Mouse (Mus musculus) midbrain, embryonic 10.5 days (tissue): Measurements from ENCODE around the gene Rnf38. TPM values are rescaled to one million over a fixed set of nuclear protein-coding genes. Genes with fewer than 3 reads are reported as not detected.

Experiments
- DNase-seq: peaks from one replicate; pipeline ENCODE4 v3.0.0-alpha.2; 2017; ENCODE audit warnings: low spot score
- H3K27ac ChIP-seq: fragments of 300-500 bp; sonication (generic); replicated peaks from 2 replicates; pipeline ENCODE4 v1.5.1; 2016; ENCODE audit warnings: mild to moderate bottlenecking
- H3K27me3 ChIP-seq: fragments of 300-500 bp; sonication (generic); 2 replicates; pipeline ENCODE4 v1.6.1; 2016; ENCODE audit warnings: low read depth, mild to moderate bottlenecking; ENCODE audit not compliant: poor library complexity, severe bottlenecking
- H3K36me3 ChIP-seq: fragments of 300-500 bp; sonication (generic); 2 replicates; pipeline ENCODE4 v1.6.1; 2016; ENCODE audit warnings: mild to moderate bottlenecking, moderate library complexity
- H3K4me1 ChIP-seq: fragments of 300-500 bp; sonication (generic); 2 replicates; pipeline ENCODE4 v1.6.1; 2016
- H3K4me3 ChIP-seq: fragments of 300-500 bp; sonication (generic); 2 replicates; pipeline ENCODE4 v1.5.1; 2016; ENCODE audit warnings: mild to moderate bottlenecking, moderate library complexity
- H3K9me3 ChIP-seq: fragments of 300-500 bp; sonication (generic); replicated peaks from 2 replicates; pipeline ENCODE4 v1.6.1; 2016; ENCODE audit warnings: mild to moderate bottlenecking
- WGBS: fragments of 180-500 bp; shearing (Covaris S2); methylation state at CpG from one replicate; pipeline ENCODE4 v1.1.7; 2016; 5-methylcytosine and 5-hydroxymethylcytosine counted together
- polyA plus RNA-seq: library from polyadenylated mRNA; unstranded; fragments of >200 nt; fragmentation: Nextera tagmentation; extraction: Ambion mirVana; gene quantifications from 2 replicates; pipeline ENCODE4 v1.2.1, GENCODE M21; 2016

Rnf38 gene
- polyA plus RNA-seq, 1 experiment from 2014 or later = 29.0 TPM

DNA sequence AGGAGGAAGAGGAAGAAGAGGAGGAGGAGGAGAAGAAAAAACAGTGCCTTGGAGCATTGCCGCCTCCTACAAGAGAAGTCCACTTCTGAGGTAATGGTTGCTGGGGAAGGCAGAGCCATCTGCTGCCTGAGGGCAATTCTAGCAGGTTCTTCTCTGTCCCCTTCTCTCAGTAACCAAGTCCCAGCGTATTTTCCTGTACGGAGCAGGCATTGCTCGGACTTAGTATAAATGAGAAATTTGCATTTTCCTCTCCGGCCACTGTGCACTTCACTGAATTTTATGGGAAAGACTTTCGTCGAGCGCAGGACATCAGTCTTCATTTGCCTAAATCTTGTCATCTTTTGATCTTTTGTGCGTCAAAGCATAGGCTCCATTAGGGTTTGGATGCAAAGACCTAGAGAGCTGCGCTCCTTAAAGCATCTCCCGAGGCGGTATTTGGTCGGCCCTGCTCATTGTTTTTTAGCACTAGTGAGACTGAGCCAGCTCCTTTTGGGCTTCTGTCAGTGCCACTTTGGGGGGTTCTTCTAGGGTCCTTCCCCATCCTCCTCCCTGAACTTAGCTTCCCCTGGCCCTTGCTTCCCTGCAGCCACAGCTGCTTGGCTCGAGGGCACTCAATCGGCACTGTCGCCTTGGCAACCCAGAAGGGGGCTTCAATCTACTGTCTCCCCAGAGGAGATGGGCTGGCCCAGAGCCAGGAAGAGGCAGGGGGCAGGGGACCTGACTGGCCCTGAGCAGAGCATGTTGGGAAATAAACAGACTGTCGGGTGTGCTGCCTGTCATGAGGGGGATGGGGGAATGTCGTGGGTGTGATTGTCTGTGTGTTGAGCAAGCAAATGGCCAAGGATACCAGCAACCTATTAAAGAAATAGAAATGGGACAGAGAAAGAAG is 13.7 kb upstream of the Rnf38 start:
- Histone ChIP-seq H3K4me3 (peak overlapping the region; percentile 43), H3K4me1 (peaks cover 46% of the 10 kb centered on the region), H3K36me3 (no peaks in the 10 kb centered on the region), H3K27me3 (peaks cover 7% of the 10 kb centered on the region; the same call in 1 of the 2 replicates), H3K9me3 (no peaks in the 10 kb centered on the region), H3K27ac (peak overlapping the region; percentile 86)
- WGBS = 10% methylated on average over 18 of the region's 18 CpGs
- peak; percentile 88 for DNase-seq

DNA sequence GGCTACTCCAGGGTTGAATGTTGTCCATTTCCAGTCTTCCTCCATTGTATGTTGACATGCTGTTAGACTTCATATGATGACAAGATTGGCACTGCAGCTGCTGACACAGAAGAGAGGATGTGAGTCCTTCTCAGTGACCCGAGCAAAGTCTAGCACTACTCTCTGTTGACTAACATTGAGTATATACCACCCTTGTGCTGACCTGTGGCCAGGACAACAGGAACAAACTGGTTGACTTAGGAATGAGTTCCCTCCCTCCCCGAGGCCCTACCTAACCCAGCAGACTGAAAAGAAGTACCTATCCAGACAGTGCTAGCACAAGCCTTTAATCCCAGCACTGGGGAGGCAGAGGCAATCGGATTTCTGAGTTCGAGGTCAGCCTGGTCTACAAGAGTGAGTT is 12.7 kb upstream of the Rnf38 start:
- H3K9me3 ChIP-seq = no peaks in the 10 kb centered on the region
- WGBS = 86% methylated on average over 4 of the region's 4 CpGs
- peak overlapping the region; percentile 86 for H3K27ac ChIP-seq
- H3K27me3 ChIP-seq = no peaks in the 10 kb centered on the region
- no peaks in the 10 kb centered on the region for H3K36me3 ChIP-seq
- no peak for DNase-seq
- peaks cover 38% of the 10 kb centered on the region for H3K4me1 ChIP-seq
- no peak overlapping the region for H3K4me3 ChIP-seq

DNA sequence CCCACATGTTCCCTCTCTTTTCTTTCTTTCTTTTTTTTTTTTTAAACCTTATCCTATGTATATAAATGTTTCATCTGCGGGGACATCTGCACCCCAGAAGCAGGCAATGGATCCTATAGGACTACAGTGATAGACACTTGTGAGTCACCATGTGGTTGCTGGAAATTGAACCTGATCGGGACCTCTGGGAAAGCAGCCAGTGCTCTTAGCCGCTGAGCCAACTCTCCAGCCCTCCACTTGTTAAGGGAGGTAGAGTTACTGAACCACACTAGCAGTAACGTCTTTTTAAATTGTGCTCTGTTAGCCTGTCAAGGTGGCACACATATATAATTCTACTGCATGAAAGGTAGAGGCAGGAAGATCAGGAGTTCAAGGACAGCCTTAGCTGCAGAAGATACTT is 8.0 kb upstream of the Rnf38 start:
- Histone ChIP-seq H3K9me3 (no peaks in the 10 kb centered on the region), H3K27ac (no peak overlapping the region), H3K36me3 (no peaks in the 10 kb centered on the region), H3K4me1 (no peaks in the 10 kb centered on the region; the same call in 1 of the 2 replicates), H3K27me3 (no peaks in the 10 kb centered on the region), H3K4me3 (no peak overlapping the region)
- no peak for DNase-seq
- 80% methylated on average over 4 of the region's 4 CpGs for WGBS

DNA sequence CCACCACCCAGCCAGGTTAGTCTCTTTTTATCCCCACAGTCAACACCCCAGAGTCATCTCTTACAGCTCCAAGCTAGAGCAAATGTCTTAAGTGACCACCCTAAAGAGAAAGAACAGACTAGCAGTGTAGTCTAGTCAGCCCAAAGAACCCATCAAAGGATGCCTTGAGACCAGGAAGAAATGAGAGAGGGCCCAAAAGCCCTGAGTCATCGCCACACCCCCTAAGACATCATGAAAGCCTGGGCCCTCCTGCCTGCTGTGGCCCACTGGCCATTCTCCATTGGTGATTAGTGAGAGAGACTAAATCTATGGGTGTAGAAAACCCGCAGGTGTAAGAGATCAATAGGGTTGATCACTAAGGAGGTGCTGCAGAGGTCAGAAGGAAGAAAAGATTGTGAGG is 2.4 kb upstream of the Rnf38 start:
- no peaks in the 10 kb centered on the region for H3K36me3 ChIP-seq
- DNase-seq = no peak
- no peaks in the 10 kb centered on the region for H3K9me3 ChIP-seq
- no peak overlapping the region for H3K4me3 ChIP-seq
- WGBS = 62% methylated on average over 2 of the region's 2 CpGs
- no peaks in the 10 kb centered on the region for H3K27me3 ChIP-seq
- no peak overlapping the region for H3K27ac ChIP-seq
- peaks cover 37% of the 10 kb centered on the region for H3K4me1 ChIP-seq

DNA sequence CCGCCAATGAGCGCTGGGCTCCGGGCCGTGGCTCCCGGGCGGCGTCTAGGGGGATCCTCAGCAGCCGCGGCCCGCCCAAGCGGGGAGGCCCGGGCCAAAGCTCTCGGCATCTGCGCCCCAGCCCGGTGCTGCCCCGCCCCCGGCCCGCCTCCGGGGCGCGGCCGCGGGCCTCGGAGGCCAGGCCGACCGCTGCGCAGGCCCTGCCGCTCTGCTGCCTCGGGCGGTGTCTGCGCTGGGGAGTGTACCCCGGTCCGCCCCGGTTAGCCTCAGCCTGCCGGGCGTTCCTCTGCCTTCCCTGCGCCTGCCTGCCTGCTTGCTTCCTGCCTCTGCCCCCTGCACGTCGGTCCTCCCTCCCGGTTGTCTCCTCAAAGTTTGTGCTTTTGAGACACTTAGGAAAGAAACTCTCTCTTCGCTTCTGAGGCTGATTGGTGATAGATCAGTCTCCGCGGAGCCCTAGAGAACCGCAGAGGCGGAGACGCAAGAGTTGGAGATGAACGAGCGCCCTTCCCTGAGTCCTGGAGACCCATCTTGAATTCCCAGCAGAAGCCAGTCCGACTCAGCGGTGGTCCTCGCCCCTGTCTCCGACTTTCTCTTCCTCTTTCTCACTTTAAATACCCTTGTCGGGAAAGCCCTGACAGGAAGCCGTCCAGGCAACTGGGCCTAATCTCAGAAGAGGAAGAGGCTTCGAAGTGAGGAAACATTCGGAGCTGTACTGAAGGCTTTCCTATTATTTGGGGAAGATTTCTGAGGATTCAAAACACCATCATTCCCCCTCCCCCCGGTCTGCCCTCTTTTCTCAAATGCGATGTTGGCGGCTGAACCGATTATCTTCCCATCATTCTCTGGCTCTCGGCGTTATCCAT is 646 bp upstream of the Rnf38 start:
- H3K4me3 ChIP-seq = peak overlapping the region; percentile 84
- peak; percentile 89 for DNase-seq
- no peaks in the 10 kb centered on the region for H3K9me3 ChIP-seq
- H3K27ac ChIP-seq = peak overlapping the region; percentile 95
- no peaks in the 10 kb centered on the region for H3K27me3 ChIP-seq
- H3K36me3 ChIP-seq = no peaks in the 10 kb centered on the region
- WGBS = under 1% methylated on average over 62 of the region's 62 CpGs
- H3K4me1 ChIP-seq = peaks cover 40% of the 10 kb centered on the region

- Histone ChIP-seq H3K27me3 (no peaks in the 10 kb centered on the region), H3K9me3 (no peaks in the 10 kb centered on the region), H3K4me1 (peaks cover 48% of the 10 kb centered on the region), H3K36me3 (no peaks in the 10 kb centered on the region), H3K4me3 (peak overlapping the region; percentile 84), H3K27ac (peak overlapping the region; percentile 95)
- peak; percentile 81 for DNase-seq
- under 1% methylated on average over 32 of the region's 68 CpGs for WGBS
Observed at GRCm38 (mm10) chr4:44232771-44233712, 547 bp downstream of the Rnf38 start.

- WGBS = 91% methylated on average over 10 of the region's 10 CpGs
- DNase-seq = no peak
- H3K9me3 ChIP-seq = no peaks in the 10 kb centered on the region
- H3K27me3 ChIP-seq = no peaks in the 10 kb centered on the region
- H3K27ac ChIP-seq = no peak overlapping the region
- H3K4me3 ChIP-seq = no peak overlapping the region
- H3K36me3 ChIP-seq = no peaks in the 10 kb centered on the region
- H3K4me1 ChIP-seq = peaks cover 47% of the 10 kb centered on the region
Observed at GRCm38 (mm10) chr4:44225128-44225527, 8.5 kb downstream of the Rnf38 start.

DNA sequence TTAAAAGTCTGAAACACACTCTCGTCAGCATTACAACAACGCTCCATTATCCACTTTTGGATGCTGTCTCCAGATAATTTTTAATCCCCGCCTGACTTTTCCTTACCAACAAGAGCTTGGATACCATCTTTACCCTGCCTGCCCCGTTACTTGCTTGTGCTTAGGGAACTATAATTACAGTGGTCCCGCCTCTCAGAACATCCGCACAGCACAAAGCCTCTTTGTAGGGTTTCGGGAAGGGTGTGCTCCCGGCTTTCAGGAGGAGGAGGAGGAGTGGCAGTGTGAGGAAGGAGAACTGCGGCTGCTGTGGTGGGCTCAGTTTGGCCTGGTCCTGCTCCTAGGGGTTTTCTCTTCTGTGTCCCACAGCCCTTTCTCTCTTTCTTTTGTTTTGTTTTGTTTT is 9.4 kb downstream of the Rnf38 start:
- DNase-seq = no peak
- peaks cover 44% of the 10 kb centered on the region for H3K4me1 ChIP-seq
- no peaks in the 10 kb centered on the region for H3K36me3 ChIP-seq
- H3K9me3 ChIP-seq = no peaks in the 10 kb centered on the region
- no peaks in the 10 kb centered on the region for H3K27me3 ChIP-seq
- H3K27ac ChIP-seq = no peak overlapping the region
- H3K4me3 ChIP-seq = no peak overlapping the region
- WGBS = 41% methylated on average over 9 of the region's 9 CpGs

DNA sequence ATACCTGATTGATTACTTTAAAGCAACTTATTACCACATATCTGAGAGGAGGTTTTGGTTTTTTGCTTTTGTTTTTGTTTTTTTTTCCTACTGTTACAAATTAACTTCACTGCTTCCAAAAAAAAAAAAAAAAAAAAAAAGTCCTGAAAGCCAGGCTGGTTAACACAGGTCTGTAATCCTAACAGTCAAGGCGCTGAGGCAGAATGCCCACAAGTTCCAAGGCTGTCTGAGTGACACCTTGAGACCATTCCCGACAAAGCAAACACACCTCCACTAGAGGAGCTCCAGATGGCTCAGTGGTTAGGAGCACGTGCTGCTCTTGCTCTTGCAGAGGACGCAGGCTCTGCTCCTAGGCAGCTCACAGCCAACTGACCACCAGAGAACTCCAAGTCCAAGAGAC is 10.1 kb downstream of the Rnf38 start:
- Histone ChIP-seq H3K4me3 (no peak overlapping the region), H3K9me3 (no peaks in the 10 kb centered on the region), H3K27ac (no peak overlapping the region), H3K4me1 (peaks cover 39% of the 10 kb centered on the region), H3K27me3 (no peaks in the 10 kb centered on the region), H3K36me3 (no peaks in the 10 kb centered on the region)
- DNase-seq = no peak
- WGBS = 74% methylated on average over 4 of the region's 4 CpGs

- Histone ChIP-seq H3K9me3 (no peaks in the 10 kb centered on the region), H3K36me3 (no peaks in the 10 kb centered on the region), H3K27ac (no peak overlapping the region), H3K4me1 (peaks cover 10% of the 10 kb centered on the region; the same call in 1 of the 2 replicates), H3K4me3 (no peak overlapping the region), H3K27me3 (no peaks in the 10 kb centered on the region)
- 75% methylated on average over 10 of the region's 10 CpGs for WGBS
- DNase-seq = no peak
Observed at GRCm38 (mm10) chr4:44216797-44217442, 16.7 kb downstream of the Rnf38 start.

DNA sequence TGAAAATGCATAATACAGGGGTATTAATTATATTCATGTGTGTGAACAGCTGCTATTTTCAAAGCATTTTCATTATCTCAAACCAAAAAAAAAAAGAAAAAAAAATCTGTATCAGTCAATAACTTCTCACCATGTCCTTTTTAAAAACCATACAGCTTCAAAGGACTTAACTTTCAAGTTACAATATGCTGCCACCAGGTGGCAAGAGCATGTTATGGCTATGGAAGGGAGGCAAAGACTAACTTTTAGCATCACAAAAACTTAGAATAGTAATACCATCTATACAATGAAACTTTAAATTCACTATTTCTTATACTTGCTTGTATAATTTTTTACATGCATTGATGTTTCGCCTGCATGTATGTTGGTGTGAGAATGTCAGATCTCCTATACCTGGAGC is 33.6 kb downstream of the Rnf38 start:
- no peaks in the 10 kb centered on the region for H3K4me1 ChIP-seq
- H3K9me3 ChIP-seq = no peaks in the 10 kb centered on the region
- H3K4me3 ChIP-seq = no peak overlapping the region
- no peak overlapping the region for H3K27ac ChIP-seq
- H3K27me3 ChIP-seq = no peaks in the 10 kb centered on the region
- 81% methylated on average over 1 of the region's 1 CpGs for WGBS
- H3K36me3 ChIP-seq = no peaks in the 10 kb centered on the region
- no peak for DNase-seq

DNA sequence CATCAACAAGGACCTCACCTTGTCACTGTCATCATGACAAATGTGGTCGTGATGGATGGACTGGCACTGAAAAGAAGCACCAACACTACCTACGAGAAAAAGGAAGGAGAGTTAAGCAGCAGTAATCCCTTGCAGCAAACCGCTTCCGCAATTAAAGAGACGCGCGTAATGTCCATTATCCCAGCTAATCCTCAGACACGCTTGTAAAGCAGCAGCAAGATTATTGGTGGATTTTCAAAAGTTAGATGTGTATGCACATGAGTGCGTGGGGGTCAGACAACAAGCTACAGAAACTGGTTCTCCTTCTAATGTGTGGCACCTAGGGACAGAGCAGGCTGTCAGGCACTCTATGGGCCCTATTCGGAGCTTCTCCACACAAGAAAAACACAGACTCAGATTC is 46.2 kb downstream of the Rnf38 start:
- no peak overlapping the region for H3K4me3 ChIP-seq
- no peaks in the 10 kb centered on the region for H3K27me3 ChIP-seq
- H3K4me1 ChIP-seq = peaks cover 7% of the 10 kb centered on the region
- no peak for DNase-seq
- H3K27ac ChIP-seq = no peak overlapping the region
- no peaks in the 10 kb centered on the region for H3K9me3 ChIP-seq
- H3K36me3 ChIP-seq = no peaks in the 10 kb centered on the region
- 71% methylated on average over 10 of the region's 10 CpGs for WGBS
